Mouse (Mus musculus) megakaryocyte, embryonic 14.5 days (primary cell): ENCODE results near the gene Ear1.
"Not testable (repeated sequence)": the region's sequence is repeated elsewhere in the genome, so short reads cannot be mapped to it uniquely, and the experiment has no call there.

Source experiments
- FLI1 ChIP-seq: IDR thresholded peaks from 2 replicates; pipeline ENCODE4 v1.6.1; 2012; ENCODE audit warnings: low read length, inconsistent platforms, mixed read lengths
- GATA1 ChIP-seq: IDR thresholded peaks from 3 replicates; pipeline ENCODE4 v1.6.1; 2012; ENCODE audit warnings: mixed read lengths, low read length, inconsistent platforms, borderline replicate concordance

DNA sequence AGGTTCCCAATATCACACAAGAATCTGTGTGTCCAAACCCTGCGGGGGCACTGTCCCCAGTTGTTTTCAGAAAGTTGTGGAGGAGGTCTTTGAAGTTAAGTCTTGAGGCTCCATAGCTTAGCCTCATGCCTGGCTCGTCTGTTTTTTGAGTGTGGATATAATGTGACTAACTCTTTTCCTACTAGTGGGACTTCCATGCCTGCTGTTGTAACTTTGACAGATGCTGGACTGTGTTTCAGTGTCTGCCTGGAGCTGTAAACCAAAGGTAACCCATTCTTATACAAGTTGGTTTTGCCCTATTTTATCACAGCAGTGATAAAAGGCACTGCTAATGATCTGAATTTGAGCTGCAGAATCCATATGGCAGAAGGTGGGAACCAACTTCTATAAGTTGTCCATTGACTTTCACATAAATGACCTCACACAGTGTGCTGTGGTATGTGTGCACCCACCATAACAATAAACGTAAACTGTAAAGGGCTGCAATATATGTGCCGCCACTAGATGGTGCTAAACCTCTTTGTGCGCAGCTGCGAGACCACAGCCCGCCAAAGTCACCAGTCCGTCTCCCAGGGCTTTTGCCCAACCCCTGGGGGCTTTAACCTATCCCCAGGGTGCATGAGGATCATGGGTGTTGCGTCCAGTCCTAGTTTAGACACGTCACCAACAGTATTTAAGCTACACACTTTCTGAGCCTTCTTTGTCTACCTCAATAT is 49.5 kb upstream of the Ear1 start, which contains the start of gene Gm8113:
- not testable (repeated sequence) for TF ChIP-seq GATA1, FLI1
